Mouse (Mus musculus) fibroblast of lung, adult 2 months (primary cell): ENCODE measurements around the gene C1qb.
A peak's percentile ranks its signal among the peaks of the same experiment; 100 is the strongest.

Experiments
- DNase-seq: peaks from one replicate; pipeline ENCODE4 v3.0.0-alpha.2; 2011; ENCODE audit warnings: low read depth

C1qb gene

GRCm38 (mm10) chr4:136886101-136886500, at the start of gene C1qb:
Gene C1qb, minus strand, starts transcription at chr4:136886187.
- DNase-seq, result no peak

DNA sequence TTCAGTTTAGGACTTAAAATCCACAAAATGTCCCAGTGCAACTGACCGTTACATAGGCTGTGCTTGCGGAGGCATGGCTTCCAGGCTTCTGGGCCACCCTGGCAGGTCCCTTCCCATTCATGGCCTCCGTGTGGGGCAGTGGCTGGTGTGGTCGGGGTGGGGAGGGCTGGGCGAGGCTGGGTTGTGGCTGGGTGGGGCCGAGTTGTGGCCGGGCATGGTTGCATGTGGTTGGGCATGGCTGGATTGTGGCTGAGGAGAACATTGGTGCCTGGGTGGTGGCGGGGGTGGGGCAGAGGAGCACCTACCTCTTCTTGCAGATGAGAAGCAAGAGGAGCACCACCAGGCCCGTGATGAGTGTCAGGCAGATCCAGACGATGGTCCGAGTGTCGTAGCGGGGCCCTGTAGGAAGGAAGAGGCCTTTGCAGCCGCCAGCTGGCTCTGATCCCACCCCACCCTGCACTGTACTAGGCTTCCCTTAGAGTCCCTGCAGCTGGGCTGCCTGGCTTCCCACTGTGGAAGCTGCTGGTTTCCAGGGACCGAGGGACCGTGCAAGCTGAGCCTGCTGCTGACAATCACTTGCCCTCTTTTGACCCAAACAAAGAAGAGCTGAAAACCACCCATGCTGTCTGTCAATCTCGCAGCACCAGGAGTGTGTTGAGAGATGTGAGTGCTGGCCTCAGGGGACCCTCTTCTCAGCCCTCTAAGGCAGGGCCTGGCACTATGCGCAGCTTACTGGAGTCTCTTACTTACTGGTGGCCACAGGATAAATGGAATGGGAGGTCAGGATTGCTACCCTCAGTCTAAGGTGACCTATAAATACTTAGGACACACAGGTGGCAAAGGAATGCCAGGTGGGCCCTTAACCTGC, 49.0 kb upstream of the C1qb start:
- peak; percentile 0 for DNase-seq

DNA sequence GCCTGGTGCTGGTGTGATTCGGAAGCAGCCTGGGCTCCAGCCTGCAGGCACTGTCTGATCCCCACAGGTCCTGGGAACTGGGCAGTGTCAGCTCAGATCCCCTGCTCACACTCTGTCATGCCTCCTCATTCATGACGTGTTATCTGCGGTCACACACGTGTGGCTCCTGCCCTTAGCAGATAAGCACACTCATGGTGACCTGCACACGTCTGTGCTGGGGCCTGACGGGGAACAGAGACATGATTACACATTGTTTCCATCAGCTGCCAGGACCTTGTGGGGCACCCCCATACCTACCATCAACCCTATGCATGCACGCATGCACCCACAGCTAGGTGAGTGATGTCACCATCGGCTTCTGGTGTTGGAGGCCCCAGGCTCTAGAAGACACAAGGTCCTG, 44.5 kb upstream of the C1qb start:
- DNase-seq, result no peak

DNA sequence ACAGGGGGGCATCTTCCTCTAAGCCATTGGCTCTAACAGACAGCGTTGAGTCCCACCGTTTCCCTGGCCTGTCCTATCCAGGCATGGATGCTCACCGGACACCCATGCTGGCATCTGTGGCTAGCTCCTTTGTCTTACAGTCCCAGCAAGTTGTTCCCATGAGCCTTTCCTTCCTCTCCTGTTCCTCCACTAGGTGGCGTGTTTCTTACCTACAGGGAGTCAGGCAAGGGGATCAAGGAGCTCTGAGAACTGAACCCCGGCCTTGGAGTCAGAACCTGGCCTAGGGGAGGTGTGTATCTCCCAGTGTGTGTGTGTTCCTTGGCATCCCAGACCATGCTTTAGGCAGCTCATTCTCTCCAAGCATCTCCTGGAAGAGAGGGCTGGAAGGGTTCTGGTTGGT, 42.9 kb upstream of the C1qb start:
- no peak for DNase-seq

- DNase-seq, result no peak
These were observed 39.8 kb upstream of the C1qb start for GRCm38 (mm10) chr4:136925804-136926203.

GRCm38 (mm10) chr4:136924529-136924928, 38.5 kb upstream of the C1qb start:
- DNase-seq, result no peak

- DNase-seq, result no peak
These were observed 33.5 kb upstream of the C1qb start for GRCm38 (mm10) chr4:136919526-136919925.

DNA sequence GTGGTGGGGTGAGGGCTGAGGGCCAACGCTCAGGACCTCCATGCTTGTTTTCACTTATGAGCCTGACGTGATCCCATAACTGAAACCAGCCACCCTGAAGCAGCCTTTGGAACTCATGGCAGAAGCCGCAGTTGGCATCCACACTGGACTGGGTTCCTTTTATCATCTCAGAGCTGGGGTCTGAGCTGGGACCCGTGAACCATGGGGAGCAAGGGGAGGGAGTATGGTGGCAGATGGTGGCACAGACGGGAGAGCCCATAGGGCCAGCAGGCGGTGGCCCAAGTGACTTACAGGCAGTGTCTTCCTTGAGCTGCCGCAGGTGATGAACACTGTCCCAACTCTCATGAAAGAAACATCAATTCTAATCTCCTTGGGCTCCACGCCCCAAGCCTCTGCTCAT, 32.8 kb upstream of the C1qb start:
- no peak for DNase-seq

DNA sequence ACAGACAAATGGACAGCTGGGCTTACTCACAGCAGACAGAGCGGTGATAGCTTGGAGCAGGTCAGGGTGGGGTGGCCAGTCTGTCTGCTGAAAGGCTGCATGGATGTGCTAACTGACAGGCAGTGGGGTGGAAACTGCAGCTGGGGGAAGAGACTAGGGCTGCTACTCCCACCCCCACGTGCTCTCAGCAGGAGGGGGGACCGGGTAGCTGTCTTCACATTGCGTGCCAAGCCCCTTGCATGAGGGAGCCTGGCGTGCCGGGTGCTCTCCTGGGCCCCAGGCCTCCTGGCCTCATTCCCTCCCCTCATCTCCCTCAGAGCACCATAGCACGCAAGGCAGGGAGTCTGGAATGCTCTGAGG, 31.2 kb upstream of the C1qb start:
- no peak for DNase-seq

- no peak for DNase-seq
These were observed 30.6 kb upstream of the C1qb start for GRCm38 (mm10) chr4:136916359-136917164.

DNA sequence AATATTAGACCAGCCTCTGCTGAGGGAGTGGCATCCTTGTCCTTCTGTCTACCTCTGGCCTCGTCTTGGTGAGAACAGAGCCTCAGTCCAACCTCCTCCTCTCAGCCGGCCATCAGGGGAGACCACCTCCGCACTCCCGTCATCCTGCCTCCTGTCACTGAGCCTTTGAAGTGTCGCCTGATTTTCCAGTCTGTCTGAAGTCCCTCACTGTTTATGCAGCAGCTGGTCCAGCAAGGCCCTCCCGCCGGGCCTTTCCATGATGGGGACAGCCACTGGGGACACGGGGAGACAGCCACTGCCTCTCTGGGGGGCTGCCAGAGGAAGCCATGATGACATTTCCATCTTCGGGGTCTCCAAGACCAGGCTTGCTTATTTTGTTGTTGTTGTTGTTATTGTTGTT, 26.9 kb upstream of the C1qb start:
- no peak for DNase-seq

DNA sequence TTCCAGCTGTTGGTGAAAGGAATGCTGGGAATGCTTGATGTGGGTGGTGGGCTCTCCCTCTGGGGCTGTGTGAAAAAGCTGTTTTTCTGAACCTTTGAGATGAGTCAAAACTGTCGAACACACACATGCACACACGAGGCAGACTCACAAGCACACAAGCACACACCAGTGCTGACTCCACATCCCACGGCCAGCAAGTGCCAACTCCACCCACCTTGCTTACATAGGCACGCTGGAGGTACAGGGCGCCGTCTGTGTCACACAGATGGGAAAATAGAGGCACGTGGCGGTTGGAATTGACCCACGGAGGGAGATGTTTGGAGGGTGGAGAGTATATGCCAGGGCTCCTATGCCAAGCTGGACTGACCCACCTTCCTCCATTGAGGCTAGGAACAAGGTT, 25.8 kb upstream of the C1qb start:
- no peak for DNase-seq

DNA sequence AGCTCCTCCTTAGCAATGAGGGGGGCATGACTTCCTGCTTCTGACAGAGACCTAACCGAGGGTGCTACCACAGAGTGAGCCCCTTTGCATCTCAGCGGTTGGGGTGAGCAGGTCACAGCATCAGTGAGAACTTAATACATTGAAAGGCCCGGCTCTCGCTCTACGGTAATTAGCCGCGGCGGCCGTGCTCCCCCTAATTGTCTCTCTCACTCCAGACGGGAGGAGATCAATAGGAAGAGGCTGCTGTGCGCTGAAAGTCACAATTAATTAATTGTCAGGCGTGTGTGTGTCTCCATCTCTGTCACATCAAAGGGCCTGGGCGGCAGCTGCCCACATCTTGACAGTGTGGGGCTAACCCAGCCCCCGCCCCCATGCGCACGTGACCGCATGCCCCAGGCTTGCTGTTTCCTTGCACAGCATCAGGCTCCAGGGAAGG, 25.2 kb upstream of the C1qb start:
- no peak for DNase-seq

DNA sequence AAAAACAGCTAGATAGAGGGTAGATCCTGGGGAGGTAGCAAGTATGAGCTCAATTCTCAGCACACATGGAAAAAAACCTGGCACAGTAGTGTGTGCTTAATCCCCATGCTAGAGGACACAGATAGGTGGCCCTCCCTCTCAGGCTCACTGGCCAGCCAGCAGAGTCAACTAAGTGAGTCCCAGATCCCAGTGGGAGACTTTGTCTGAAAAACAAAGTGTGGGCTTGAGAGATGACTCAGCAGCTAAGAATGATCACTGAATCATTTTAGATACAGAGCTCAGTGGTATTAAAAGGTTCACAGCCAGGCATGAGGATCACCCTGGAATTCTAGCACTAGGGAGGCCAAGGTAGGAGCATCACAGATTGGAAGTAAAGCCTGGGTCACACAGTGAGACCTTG, 21.8 kb upstream of the C1qb start:
- no peak for DNase-seq

DNA sequence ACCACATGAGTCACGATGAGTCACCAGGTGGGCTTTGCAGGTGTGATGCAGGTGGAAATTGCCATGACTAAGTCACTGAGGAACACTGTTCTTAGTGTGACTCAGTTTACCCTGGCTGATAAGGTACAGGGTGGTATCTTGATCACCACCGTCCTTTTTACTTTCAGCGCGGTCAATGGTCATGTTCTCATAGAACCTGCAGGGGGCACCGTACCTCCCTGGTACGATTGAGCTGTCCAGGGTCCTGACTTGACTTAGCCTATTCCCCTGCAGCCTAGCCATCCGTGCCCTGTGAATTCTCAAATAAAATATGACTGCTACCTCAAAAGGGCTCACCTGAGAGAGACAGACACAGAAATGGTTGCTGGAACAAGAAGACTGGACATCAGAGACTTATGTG, 21.0 kb upstream of the C1qb start:
- DNase-seq, result no peak

GRCm38 (mm10) chr4:136904767-136905539, 19.0 kb upstream of the C1qb start:
- no peak for DNase-seq

DNA sequence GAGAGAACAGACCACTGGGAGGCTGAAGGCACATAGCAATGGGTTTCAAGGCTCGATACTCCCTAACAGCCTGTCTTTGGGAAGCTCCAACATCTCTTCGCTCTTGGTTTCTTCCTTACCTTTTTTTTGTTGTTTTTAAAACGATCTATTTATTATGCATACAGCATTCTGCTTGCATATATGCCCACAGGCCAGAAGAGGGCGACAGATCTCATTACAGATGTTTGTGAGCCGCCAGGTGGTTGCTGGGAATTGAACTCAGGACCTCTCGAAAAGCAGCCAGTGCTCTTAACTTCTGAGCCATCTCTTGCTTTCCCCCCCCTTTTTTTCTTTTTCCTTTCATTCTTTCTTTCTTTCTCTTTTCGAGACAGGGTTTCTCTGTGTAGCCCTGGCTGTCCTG, 13.2 kb upstream of the C1qb start:
- no peak for DNase-seq

GRCm38 (mm10) chr4:136898637-136899036, 12.7 kb upstream of the C1qb start, which contains the start of gene C1qa:
Gene C1qa, minus strand, starts transcription at chr4:136898803.
- DNase-seq, result no peak

- DNase-seq, result no peak
These were observed 12.2 kb upstream of the C1qb start for GRCm38 (mm10) chr4:136898084-136898598.

DNA sequence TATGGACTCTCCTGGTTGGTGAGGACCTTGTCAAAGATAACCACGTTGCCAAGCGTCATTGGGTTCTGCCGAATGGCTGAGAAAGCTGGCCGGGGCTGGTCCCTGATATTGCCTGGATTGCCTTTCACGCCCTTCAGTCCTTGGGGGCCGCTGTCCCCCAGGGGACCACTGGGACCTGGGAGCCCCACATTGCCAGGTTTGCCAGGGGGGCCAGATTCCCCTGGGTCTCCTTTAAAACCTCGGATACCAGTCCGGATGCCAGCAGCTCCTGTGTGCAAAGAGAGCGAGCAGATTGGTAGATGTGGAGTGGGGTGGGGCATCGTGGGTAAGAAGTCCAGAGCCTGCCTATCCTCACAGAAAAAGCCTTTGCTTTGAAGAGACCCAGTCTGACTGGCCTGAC, 10.5 kb upstream of the C1qb start:
- DNase-seq, result no peak

- no peak for DNase-seq
These were observed 9.9 kb upstream of the C1qb start for GRCm38 (mm10) chr4:136895861-136896260.

GRCm38 (mm10) chr4:136894821-136895220, 8.8 kb upstream of the C1qb start:
- no peak for DNase-seq
